In genomic region chr15:78984286-78984778, GRCm38 (mm10) we compare ENCODE assay signal across 8 mouse cellular contexts. TPM values are rescaled to one million over a fixed set of nuclear protein-coding genes. Genes with fewer than 3 reads are reported as not detected.
DNase-seq lines count a peak whose midpoint lies in the region; ATAC-seq and TF ChIP-seq lines count a peak whose summit lies in the region.

No protein-coding gene starts in this region.

- TF ChIP-seq CTCF in lung, embryonic 14.5 days (IDR thresholded peaks at IDR 0.05; ENCODE audit: low read depth): no peak

- 9% methylated on average over 5 of the region's 5 CpGs for WGBS in lung, embryonic 14.5 days
- WGBS in embryonic facial prominence, embryonic 14.5 days: 30% methylated on average over 5 of the region's 5 CpGs
- WGBS in intestine, embryonic 14.5 days: 13% methylated on average over 5 of the region's 5 CpGs
- 40% methylated on average over 5 of the region's 5 CpGs for WGBS in neural tube, embryonic 12.5 days

- no peak for DNase-seq in lung, embryonic 14.5 days
- DNase-seq in lung, postnatal 4 days: no peak
- no peak for DNase-seq in embryonic facial prominence, embryonic 14.5 days (ENCODE audit: low spot score)
- no peak for DNase-seq in intestine, embryonic 14.5 days (ENCODE audit: low spot score)
- no peak for DNase-seq in gastrocnemius, postnatal 25 days
- DNase-seq in testis, postnatal 10 days (ENCODE audit: low spot score): no peak
- no peak for DNase-seq in spleen, adult 12 weeks (ENCODE audit: low spot score)

- peak overlapping the region; percentile 60; the same call in 1 of the 2 replicates for H3K27ac ChIP-seq in lung, embryonic 14.5 days (ENCODE audit: low read depth)
- peak overlapping the region; percentile 89 for H3K27ac ChIP-seq in embryonic facial prominence, embryonic 14.5 days (replicated peaks; ENCODE audit: low read depth, low read length)
- peak overlapping the region; percentile 59; the same call in 1 of the 2 replicates for H3K27ac ChIP-seq in intestine, embryonic 14.5 days (ENCODE audit: low read depth)
- no peak overlapping the region for H3K27ac ChIP-seq in neural tube, embryonic 12.5 days

- H3K4me1 ChIP-seq in lung, embryonic 14.5 days (ENCODE audit: insufficient read depth): peaks cover 19% of the 10 kb centered on the region
- peaks cover 42% of the 10 kb centered on the region for H3K4me1 ChIP-seq in embryonic facial prominence, embryonic 14.5 days (ENCODE audit: control insufficient read depth, insufficient read depth, low read length)
- peaks cover 45% of the 10 kb centered on the region for H3K4me1 ChIP-seq in intestine, embryonic 14.5 days (replicated peaks; ENCODE audit: control insufficient read depth, insufficient read depth, low read length)
- peaks cover 36% of the 10 kb centered on the region for H3K4me1 ChIP-seq in neural tube, embryonic 12.5 days

- H3K27me3 ChIP-seq in lung, embryonic 14.5 days (ENCODE audit: insufficient read depth, low read length): no peaks in the 10 kb centered on the region
- no peaks in the 10 kb centered on the region for H3K27me3 ChIP-seq in embryonic facial prominence, embryonic 14.5 days (replicated peaks; ENCODE audit: control insufficient read depth, insufficient read depth, low read length)
- H3K27me3 ChIP-seq in intestine, embryonic 14.5 days (replicated peaks; ENCODE audit: control insufficient read depth, insufficient read depth, low read length): no peaks in the 10 kb centered on the region
- H3K27me3 ChIP-seq in neural tube, embryonic 12.5 days (replicated peaks): no peaks in the 10 kb centered on the region

- no peak overlapping the region for H3K9ac ChIP-seq in lung, embryonic 14.5 days
- peak overlapping the region; percentile 89 for H3K9ac ChIP-seq in embryonic facial prominence, embryonic 14.5 days (ENCODE audit: low read depth, low read length)
- peak overlapping the region; percentile 76; the same call in 1 of the 2 replicates for H3K9ac ChIP-seq in intestine, embryonic 14.5 days (ENCODE audit: low read length)
- H3K9ac ChIP-seq in neural tube, embryonic 12.5 days: peak overlapping the region; percentile 78; the same call in 1 of the 2 replicates

- peak overlapping the region; percentile 96 for H3K4me3 ChIP-seq in lung, embryonic 14.5 days (ENCODE audit: low read depth, low read length)
- H3K4me3 ChIP-seq in embryonic facial prominence, embryonic 14.5 days (ENCODE audit: low read depth, low read length): peak overlapping the region; percentile 92
- H3K4me3 ChIP-seq in intestine, embryonic 14.5 days (ENCODE audit: low read depth, low read length): peak overlapping the region; percentile 75
- peak overlapping the region; percentile 65; the same call in 1 of the 2 replicates for H3K4me3 ChIP-seq in neural tube, embryonic 12.5 days

- H3K4me2 ChIP-seq in lung, embryonic 14.5 days: peak overlapping the region; percentile 93
- peak overlapping the region; percentile 91 for H3K4me2 ChIP-seq in embryonic facial prominence, embryonic 14.5 days (ENCODE audit: low read depth, low read length)
- peak overlapping the region; percentile 91 for H3K4me2 ChIP-seq in intestine, embryonic 14.5 days (ENCODE audit: low read length)
- peak overlapping the region; percentile 95 for H3K4me2 ChIP-seq in neural tube, embryonic 12.5 days (replicated peaks)

- peaks cover 20% of the 10 kb centered on the region for H3K36me3 ChIP-seq in lung, embryonic 14.5 days (ENCODE audit: insufficient read depth)
- H3K36me3 ChIP-seq in embryonic facial prominence, embryonic 14.5 days (ENCODE audit: control insufficient read depth, insufficient read depth, low read length): peaks cover 10% of the 10 kb centered on the region
- peaks cover 20% of the 10 kb centered on the region for H3K36me3 ChIP-seq in intestine, embryonic 14.5 days (ENCODE audit: control insufficient read depth, insufficient read depth, low read length)
- H3K36me3 ChIP-seq in neural tube, embryonic 12.5 days: peaks cover 11% of the 10 kb centered on the region

- H3K9me3 ChIP-seq in lung, embryonic 14.5 days (ENCODE audit: low read depth, low read length): no peaks in the 10 kb centered on the region
- H3K9me3 ChIP-seq in embryonic facial prominence, embryonic 14.5 days (ENCODE audit: control insufficient read depth, low read length): no peaks in the 10 kb centered on the region
- no peaks in the 10 kb centered on the region for H3K9me3 ChIP-seq in intestine, embryonic 14.5 days (ENCODE audit: control insufficient read depth, low read length)
- H3K9me3 ChIP-seq in neural tube, embryonic 12.5 days: no peaks in the 10 kb centered on the region

- no peak for ATAC-seq in lung, embryonic 14.5 days (ENCODE audit: insufficient read depth)
- ATAC-seq in embryonic facial prominence, embryonic 14.5 days (ENCODE audit: low read depth): no peak
- ATAC-seq in intestine, embryonic 14.5 days (replicated peaks; ENCODE audit: low FRiP score, low TSS enrichment, low read depth): no peak
- no peak for ATAC-seq in neural tube, embryonic 12.5 days (ENCODE audit: low FRiP score, low read depth)

RNA-seq across cellular contexts. Expression of gene Triobp, which starts 36.8 kb away (rescaled TPM):
- polyA plus RNA-seq in lung, embryonic 14.5 days (2014; fragmentation: Nextera tagmentation; extraction: Ambion mirVana): 47.5 and 49.2 TPM in 2 replicates
- polyA plus RNA-seq in embryonic facial prominence, embryonic 14.5 days (2014; fragmentation: Nextera tagmentation; extraction: Ambion mirVana): 46.2 and 47.4 TPM in 2 replicates
- polyA plus RNA-seq in intestine, embryonic 14.5 days (2014; fragmentation: Nextera tagmentation; extraction: Ambion mirVana): 49.0 and 52.2 TPM in 2 replicates
- polyA plus RNA-seq in neural tube, embryonic 12.5 days (2016; fragmentation: Nextera tagmentation; extraction: Ambion mirVana): 35.2 and 42.0 TPM in 2 replicates
- 10 to 100 TPM; 35.3 to 42.2 TPM for total RNA-seq in gastrocnemius, postnatal 25 days (2021)

RNA-seq across cellular contexts. Expression of gene H1f0, which starts 43.9 kb away (rescaled TPM):
- 201 and 209 TPM in 2 replicates for polyA plus RNA-seq in lung, embryonic 14.5 days (2014; fragmentation: Nextera tagmentation; extraction: Ambion mirVana)
- polyA plus RNA-seq in embryonic facial prominence, embryonic 14.5 days (2014; fragmentation: Nextera tagmentation; extraction: Ambion mirVana): 168 and 202 TPM in 2 replicates
- 160 and 192 TPM in 2 replicates for polyA plus RNA-seq in intestine, embryonic 14.5 days (2014; fragmentation: Nextera tagmentation; extraction: Ambion mirVana)
- 487 and 528 TPM in 2 replicates for polyA plus RNA-seq in neural tube, embryonic 12.5 days (2016; fragmentation: Nextera tagmentation; extraction: Ambion mirVana)
- total RNA-seq in gastrocnemius, postnatal 25 days (2021): 10 to 100 TPM; 73.2 to 75.3 TPM

RNA-seq across cellular contexts. Expression of gene Nol12, which starts 49.6 kb away (rescaled TPM):
- polyA plus RNA-seq in lung, embryonic 14.5 days (2014; fragmentation: Nextera tagmentation; extraction: Ambion mirVana): 52.8 and 57.4 TPM in 2 replicates
- 51.1 and 54.3 TPM in 2 replicates for polyA plus RNA-seq in embryonic facial prominence, embryonic 14.5 days (2014; fragmentation: Nextera tagmentation; extraction: Ambion mirVana)
- polyA plus RNA-seq in intestine, embryonic 14.5 days (2014; fragmentation: Nextera tagmentation; extraction: Ambion mirVana): 46.0 and 53.5 TPM in 2 replicates
- polyA plus RNA-seq in neural tube, embryonic 12.5 days (2016; fragmentation: Nextera tagmentation; extraction: Ambion mirVana): 58.4 and 62.4 TPM in 2 replicates
- 10 to 100 TPM; 22.2 to 23.1 TPM for total RNA-seq in gastrocnemius, postnatal 25 days (2021)

RNA-seq across cellular contexts. Expression of gene Galr3, which starts 57.4 kb away (rescaled TPM):
- not detected in 2 replicates for polyA plus RNA-seq in lung, embryonic 14.5 days (2014; fragmentation: Nextera tagmentation; extraction: Ambion mirVana)
- not detected in 2 replicates for polyA plus RNA-seq in embryonic facial prominence, embryonic 14.5 days (2014; fragmentation: Nextera tagmentation; extraction: Ambion mirVana)
- polyA plus RNA-seq in intestine, embryonic 14.5 days (2014; fragmentation: Nextera tagmentation; extraction: Ambion mirVana): 1.0 and 1.1 TPM in 2 replicates
- polyA plus RNA-seq in neural tube, embryonic 12.5 days (2016; fragmentation: Nextera tagmentation; extraction: Ambion mirVana): not detected in 2 replicates
- not detected for total RNA-seq in gastrocnemius, postnatal 25 days (2021)

RNA-seq across cellular contexts. Expression of gene Lgals1, which starts 57.8 kb away (rescaled TPM):
- polyA plus RNA-seq in lung, embryonic 14.5 days (2014; fragmentation: Nextera tagmentation; extraction: Ambion mirVana): 799 and 855 TPM in 2 replicates
- polyA plus RNA-seq in embryonic facial prominence, embryonic 14.5 days (2014; fragmentation: Nextera tagmentation; extraction: Ambion mirVana): 2,628 and 2,877 TPM in 2 replicates
- 1,194 and 1,197 TPM in 2 replicates for polyA plus RNA-seq in intestine, embryonic 14.5 days (2014; fragmentation: Nextera tagmentation; extraction: Ambion mirVana)
- polyA plus RNA-seq in neural tube, embryonic 12.5 days (2016; fragmentation: Nextera tagmentation; extraction: Ambion mirVana): 327 and 328 TPM in 2 replicates
- total RNA-seq in gastrocnemius, postnatal 25 days (2021): 100 to 1,000 TPM; 224 to 270 TPM
